In genomic region chr9:72137899-72138298, GRCm38 (mm10) we compare ENCODE assay signal across 12 mouse cellular contexts.
"Had no signal": no experiment of that assay in that cellular context is flagged by ENCODE, and none has a peak within 500 bp of the region (broad histone marks: within the 10 kb centered on the region; RNA-seq: fewer than 3 reads in every experiment).

No protein-coding gene starts in this region.

- DNase-seq: gastrocnemius, postnatal 14 days; gastrocnemius, postnatal 36 days; heart, adult 18-20 months; heart, postnatal 10 days; kidney, adult 11 months; kidney, adult 2 months; kidney, adult 9 months; kidney, postnatal 14 days; kidney, postnatal 36 days; layer of hippocampus, adult 9-11 months; layer of hippocampus, postnatal 36 days; left cerebral cortex, postnatal 4 days had no signal
